Mouse (Mus musculus) heart, adult 8-10 months (tissue): ENCODE results near the gene Stk25. TPM values are rescaled to one million over a fixed set of nuclear protein-coding genes. Genes with fewer than 3 reads are reported as not detected.

Source experiments
- DNase-seq: peaks from one replicate; pipeline ENCODE4 v3.0.0; 2022; ENCODE audit warnings: low spot score
- total RNA-seq, 4 experiments: library from RNA; stranded (reverse); gene quantifications; 2 replicates each; pipeline ENCODE4 v1.2.4; 2022

Gene Stk25
- total RNA-seq, 4 experiments from 2014 or later, result 83.1 to 100 (median 91.5) TPM

GRCm38 (mm10) chr1:93608696-93609245 is 49.7 kb downstream of the Stk25 start:
- no peak for DNase-seq

GRCm38 (mm10) chr1:93607090-93608083 is 51.1 kb downstream of the Stk25 start:
- no peak for DNase-seq

GRCm38 (mm10) chr1:93603921-93604320 is 54.5 kb downstream of the Stk25 start:
- no peak for DNase-seq

DNA sequence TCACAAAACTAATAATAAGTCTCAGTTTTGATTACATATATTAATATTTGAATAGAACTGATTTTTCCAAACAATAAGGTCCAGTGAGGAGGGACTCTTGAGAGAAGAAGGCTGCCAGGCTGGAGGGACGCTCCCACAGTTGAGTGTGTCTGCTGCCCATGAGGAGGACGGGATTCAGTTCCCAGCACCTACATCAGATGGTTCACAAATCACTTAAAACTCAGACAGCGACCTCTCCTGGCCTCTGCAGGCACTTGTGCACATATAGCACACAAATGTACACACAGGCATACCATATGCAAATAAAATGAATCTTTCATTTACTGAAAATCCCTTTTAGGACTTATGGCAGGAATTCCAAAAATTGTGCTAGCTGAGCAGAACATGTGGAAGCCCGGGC is 55.5 kb downstream of the Stk25 start:
- DNase-seq, result no peak

DNA sequence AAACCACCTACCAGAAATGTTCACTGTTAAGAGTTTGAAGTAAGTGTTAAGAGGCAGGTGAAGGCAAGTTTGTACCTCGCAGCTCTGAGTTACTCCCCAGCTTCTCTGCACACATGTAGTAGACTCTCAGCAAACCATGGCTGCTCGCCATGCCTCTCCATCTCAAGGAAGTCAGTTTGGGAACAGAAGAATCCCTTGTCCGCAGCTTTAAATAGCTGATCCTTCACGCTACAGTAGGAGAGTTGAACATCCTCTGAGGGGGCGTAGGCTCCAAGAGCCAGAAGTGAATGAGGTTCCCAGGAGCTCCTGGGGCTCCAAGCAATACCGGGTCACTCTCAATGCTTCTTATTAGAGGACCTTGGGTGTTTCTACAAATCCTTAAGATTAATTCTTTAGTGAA is 62.5 kb downstream of the Stk25 start:
- no peak for DNase-seq

GRCm38 (mm10) chr1:93593960-93594359 is 64.5 kb downstream of the Stk25 start:
- no peak for DNase-seq

DNA sequence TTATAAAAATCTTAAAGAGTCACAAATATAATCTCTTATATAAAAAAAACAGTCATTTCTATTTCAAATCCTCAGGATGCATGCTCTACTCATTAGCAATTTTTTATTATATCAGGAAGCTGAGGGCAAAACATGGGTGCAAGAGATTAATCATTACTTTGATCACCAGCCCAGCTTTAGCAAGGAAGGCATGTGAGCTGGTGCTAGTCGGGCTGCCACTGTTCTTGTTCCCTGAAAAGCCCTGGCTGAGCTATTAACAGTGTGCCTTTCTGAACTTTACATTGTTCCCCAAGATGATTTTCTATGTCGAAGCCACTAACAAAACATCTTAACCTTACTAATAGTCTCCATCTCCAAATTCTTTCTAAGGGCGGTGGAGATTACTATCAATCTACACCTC is 70.1 kb downstream of the Stk25 start:
- no peak for DNase-seq

DNA sequence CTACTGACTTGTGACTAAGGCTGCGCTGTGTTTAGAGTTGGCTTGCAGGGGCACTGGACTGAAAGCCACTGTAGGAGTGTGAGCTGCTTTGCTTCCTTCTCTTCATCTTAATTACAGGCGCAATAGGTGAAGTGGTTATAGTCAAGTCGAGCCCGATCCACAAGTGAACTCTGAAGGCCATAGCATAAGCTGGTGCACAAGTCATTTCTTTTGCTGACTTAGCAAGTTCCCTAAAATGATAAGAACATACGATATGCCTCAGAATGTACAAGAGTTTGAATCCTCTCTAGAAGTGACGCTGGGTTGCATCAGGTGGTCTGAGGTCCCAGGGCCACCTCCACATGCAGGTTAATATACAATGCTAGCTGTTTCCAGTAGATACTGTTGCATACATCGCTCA is 76.9 kb downstream of the Stk25 start:
- no peak for DNase-seq

GRCm38 (mm10) chr1:93577861-93578260 is 80.6 kb downstream of the Stk25 start:
- DNase-seq, result no peak

GRCm38 (mm10) chr1:93577066-93577465 is 81.4 kb downstream of the Stk25 start:
- no peak for DNase-seq

Other genes with a start within 250 kb of the Stk25 start
- gene Hdlbp, start 179.8 kb downstream of the Stk25 start, total RNA-seq, result 100 to 1,000 TPM; 558 to 656 (median 619) TPM
- gene Farp2, start 146.6 kb downstream of the Stk25 start, total RNA-seq, result 10 to 100 TPM; 19.1 to 25.2 (median 22.3) TPM
- 1 to 10 TPM; 2.5 to 3.0 (median 2.6) TPM for gene Bok, start 27.0 kb upstream of the Stk25 start, total RNA-seq
- gene Atg4b, start 92.8 kb upstream of the Stk25 start, total RNA-seq, result 10 to 100 TPM; 28.5 to 35.3 (median 34.6) TPM
- 10 to 100 TPM; 70.4 to 90.9 (median 77.0) TPM for gene Thap4, start 96.2 kb upstream of the Stk25 start, total RNA-seq
- 10 to 100 TPM; 20.2 to 24.3 (median 20.9) TPM for gene Dtymk, start 143.3 kb upstream of the Stk25 start, total RNA-seq
- 10 to 100 TPM; 10.3 to 15.0 (median 13.6) TPM for gene Ing5, start 145.3 kb upstream of the Stk25 start, total RNA-seq
- 10 to 100 TPM; 43.5 to 56.2 (median 48.4) TPM for gene D2hgdh, start 166.2 kb upstream of the Stk25 start, total RNA-seq
- under 1 TPM; 0.28 to 0.60 (median 0.50) TPM for gene Gal3st2, start 202.6 kb upstream of the Stk25 start, total RNA-seq